Mouse (Mus musculus): ENCODE measurements at regions not wholly inside any gene's neighbourhood (a gene's known extent, or its start where the extent isn't known, plus 50 kb on each side); places are given as distances from the start of the nearest gene placed in this dataset.

DNA sequence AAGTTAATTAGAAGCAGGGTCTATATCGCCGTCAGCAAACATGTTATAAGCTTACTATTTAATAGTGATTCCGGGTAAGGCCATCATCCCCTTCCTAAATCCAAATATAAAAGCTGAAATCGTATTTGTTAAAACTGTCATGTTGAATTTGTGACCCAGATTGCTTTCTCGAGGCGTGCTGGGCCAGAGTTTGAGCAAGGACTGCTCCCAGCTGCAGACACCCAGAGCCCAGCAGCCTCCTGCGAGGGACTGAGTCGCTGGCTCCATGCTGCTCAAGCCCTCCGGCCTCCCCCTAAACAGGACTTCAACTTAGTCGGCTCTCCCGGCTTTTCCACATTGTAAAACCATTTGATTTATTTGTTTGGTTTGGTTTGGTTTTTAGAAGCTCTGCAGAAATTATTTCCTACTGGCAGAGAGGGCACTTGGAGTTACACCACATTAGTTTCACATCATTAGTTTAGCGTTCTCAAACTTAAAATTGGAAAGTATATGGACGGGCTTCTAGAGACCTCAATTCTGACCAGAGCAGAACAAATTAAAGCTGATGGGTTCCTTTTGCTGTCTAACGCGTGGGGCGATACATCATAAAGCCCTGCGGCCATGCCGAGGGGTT lies 126.4 kb upstream of the Pitx1 start:
- DNase-seq (ENCODE audit: low spot score in 2 of 2) = no peak

DNA sequence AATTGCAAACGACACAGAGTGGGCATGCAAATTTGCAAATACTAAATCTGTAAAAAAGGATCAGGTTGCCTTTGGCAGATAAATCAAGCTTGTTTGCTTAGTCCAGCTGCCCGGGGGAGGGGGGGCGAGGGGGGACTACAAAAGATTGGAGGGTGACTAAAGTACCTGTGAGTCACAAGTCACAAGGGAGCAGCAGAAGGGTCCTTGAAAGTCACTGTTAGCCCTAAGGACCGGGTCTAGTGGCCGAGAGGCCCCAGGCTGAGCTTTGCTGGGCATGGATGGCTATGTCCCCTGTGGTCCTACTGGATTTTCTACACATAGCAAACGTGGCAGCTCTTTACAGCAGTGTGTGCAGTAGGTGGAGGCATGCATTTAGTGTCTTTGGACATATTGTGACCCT lies 118.4 kb upstream of the Pitx1 start:
- no peak for DNase-seq (ENCODE audit: low spot score in 2 of 2)

DNA sequence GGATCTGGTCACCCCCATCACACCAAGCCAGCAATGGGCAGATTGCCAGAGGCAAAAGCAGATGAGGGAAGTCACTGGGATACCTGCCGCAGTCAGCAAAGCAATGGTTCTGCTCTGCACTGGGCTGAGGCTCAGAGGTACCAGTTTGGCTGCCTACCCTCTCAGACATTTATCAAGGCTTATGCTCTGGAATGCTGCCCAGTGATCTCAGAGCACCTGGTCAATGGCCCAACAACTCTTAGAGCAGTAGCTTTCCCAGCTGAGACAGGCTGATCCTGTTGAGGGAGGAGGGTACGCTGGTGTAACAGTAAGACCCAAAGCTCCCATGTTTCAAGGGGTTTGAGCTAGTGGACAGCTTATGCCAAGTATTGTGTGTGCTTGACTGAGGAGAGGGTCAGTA lies 117.4 kb upstream of the Pitx1 start:
- no peak for DNase-seq (ENCODE audit: low spot score in 2 of 2)

DNA sequence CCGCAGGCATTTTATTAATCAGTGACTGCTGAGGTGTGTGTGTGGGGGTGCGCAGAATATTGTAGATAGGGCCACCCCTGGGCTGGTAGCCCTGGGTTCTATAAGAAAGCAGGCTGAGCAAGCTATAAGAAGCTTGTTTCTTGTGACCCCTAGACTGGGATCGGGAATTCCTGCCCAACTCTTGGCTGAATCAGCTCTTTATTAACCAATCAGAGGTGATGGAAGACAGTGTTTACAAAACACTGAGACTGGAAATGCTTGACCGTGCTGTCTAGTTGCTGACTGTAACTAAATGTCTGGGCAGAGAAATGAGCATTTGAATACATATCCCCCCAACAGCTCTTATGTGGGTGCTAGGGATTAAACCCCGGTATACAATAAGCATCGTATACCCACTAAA lies 114.8 kb upstream of the Pitx1 start:
- DNase-seq (ENCODE audit: low spot score in 2 of 2) = no peak

DNA sequence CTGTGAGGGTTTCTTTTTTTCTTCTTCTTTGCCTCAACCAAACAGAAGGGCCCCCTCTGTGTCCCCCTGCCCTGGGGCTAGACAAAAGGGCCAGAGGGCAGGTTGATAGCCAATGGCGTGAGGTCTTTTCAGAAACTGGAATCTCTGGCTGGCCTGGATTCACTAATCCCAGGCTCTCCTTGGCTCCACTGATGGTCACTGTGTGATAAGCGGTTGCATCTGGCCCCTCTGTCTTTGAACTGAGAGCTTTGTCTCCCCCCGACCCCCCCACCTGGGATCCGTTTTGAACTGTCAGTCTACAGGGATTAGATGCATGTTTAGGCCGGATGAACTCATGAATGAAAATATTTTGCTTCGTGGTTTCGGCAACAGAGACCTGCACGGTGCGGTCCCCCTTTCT lies 112.6 kb upstream of the Pitx1 start:
- DNase-seq (ENCODE audit: low spot score in 2 of 2) = no peak

DNA sequence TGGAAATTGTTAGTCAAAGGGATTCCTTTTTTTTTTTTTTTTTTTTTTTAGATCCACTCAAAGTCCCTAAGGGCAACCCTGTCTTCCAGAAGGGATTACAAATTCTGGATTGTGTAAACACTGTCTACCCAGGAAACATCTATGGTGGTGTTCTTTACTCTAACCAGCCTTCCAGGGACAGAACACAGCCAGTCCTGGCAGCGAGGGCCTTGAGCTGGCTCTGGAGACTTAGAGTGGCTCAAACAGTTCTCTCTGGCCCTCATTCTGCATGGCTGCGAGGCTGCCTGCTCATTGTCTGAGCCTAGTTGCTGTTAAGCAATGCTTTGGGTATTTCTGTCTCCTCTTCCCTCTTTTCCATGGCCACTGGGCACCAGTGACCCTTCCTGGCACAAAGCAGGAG lies 112.2 kb upstream of the Pitx1 start:
- DNase-seq (ENCODE audit: low spot score in 2 of 2) = no peak

DNA sequence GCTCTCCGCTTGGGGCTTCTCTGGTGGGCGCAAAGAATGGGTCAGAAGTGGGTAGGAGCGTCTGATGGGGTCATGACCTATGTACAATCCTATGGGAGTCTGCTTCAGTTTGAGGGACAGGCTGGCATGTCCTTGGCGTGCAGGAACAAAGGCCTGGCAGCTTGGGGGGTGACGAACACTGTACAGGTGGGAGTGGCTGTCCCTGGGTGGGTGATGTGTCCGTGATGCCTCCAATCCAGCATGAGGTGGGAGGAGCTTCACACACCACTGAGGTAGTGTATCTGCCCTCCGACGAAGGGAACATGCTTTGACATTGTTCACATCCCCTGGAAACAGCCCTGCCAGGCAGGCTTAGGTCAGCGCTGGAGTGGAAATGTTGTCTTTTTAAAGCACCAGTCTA lies 101.4 kb upstream of the Pitx1 start:
- DNase-seq (ENCODE audit: low spot score in 2 of 2) = no peak

DNA sequence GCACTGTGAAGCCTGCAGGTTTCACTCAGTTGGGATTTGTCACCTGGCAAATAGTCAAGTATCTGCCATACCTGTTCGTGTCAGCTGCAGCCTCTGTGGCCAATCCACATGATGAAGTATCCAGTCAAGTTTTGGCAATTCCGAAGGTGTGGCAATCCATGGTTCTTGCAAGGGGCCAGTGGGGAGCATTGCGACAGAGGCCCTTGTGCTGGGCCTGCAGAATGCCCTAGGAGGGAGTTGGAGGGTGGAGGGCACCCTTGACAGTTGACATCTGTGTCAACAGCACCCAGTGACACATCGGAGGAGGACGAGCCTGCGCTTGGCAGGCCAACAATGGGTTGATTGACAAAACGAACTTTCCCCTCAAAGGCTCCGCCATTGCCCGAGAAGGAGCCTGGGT lies 101.0 kb upstream of the Pitx1 start:
- no peak for DNase-seq (ENCODE audit: low spot score in 2 of 2)

DNA sequence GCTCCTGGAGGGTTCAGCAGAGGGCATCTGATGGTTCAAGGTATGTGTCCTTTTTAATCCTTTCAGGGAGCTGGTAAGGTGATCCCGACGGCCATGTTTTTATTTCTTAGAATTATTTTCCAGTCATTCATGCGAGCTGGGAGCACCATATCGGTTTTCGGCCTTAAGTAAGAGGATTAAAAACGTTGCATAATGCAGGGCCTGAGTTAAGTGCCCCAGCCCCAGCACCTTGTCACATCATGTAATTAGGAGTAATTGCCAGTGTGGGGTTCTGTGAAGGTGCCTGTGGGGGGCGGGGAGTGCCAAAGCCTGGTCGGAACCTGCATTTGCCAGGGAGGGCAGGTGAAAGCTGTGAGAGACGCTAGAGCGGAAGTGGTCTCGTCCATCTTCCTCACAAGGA lies 94.6 kb upstream of the Pitx1 start:
- DNase-seq (ENCODE audit: low spot score in 2 of 2) = no peak

DNA sequence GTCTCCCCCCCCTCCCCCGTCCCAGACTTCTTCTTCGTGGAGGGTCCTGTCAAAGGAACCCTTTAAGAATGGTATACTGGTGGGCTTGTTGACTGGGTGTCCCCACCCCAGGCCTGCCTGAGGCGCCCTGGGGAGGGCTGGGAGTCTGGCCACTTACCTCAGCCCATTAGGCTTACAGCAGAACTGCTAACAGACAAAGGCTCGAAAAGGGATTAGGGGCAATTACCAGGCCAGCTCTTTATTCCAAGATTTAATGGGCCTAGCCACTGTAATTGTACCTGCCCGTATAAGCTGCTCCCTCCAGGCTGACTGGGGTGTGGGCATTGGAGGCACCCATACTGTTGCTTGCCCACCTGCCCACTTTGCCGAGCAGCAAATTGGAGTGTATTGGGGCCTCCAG lies 93.8 kb upstream of the Pitx1 start:
- no peak for DNase-seq (ENCODE audit: low spot score in 2 of 2)

DNA sequence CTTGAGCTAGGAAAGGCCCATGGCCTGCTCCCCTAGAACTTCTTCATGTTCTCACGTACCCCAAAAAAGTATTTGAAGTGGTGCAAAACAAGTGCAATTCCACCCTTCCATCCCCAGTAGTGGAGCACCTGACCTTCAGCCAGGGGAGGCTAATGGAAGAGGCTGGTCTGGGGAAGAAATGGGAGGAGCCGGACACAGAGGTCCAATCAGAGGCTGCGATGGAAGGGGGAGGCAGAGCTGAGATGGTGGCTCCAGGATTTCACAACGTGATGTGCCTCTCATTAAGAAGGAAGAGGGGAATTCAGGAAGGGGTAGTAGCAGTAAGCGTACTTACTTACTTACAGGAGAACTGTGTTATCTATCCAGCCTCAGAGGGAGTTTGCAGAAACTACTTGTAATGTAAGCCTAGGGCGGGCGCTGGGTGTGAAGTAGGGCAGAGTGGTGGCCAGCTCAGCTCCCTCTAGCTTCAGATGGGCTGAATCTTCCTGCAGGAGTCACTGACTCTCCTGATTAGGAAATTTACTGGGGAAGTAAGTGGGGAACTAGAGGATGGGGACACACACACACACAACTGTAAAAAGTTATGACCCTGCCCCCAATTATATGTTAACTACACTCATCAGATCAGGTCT lies 87.6 kb upstream of the Pitx1 start:
- no peak for DNase-seq (ENCODE audit: low spot score in 2 of 2)

DNA sequence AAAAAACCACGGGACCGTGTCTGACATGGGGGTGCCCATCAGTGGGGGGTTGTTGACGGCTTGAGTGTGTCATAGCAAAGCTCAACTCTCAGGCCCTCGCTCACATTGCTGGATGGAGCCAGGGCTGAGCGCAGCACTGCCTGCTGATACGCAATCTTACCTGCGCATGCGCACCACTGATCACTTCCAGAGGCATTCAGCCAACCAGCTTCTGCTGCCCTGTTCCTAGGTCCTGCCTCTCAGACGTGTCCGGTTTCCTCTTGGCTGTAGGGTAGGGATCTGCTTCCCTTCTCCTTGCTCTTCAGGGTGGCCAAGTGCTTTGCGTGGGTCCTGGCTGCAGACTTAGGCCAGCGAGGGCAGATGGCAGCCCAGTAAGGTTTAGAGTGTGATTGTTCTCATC lies 81.3 kb upstream of the Pitx1 start:
- DNase-seq (ENCODE audit: low spot score in 2 of 2) = no peak

DNA sequence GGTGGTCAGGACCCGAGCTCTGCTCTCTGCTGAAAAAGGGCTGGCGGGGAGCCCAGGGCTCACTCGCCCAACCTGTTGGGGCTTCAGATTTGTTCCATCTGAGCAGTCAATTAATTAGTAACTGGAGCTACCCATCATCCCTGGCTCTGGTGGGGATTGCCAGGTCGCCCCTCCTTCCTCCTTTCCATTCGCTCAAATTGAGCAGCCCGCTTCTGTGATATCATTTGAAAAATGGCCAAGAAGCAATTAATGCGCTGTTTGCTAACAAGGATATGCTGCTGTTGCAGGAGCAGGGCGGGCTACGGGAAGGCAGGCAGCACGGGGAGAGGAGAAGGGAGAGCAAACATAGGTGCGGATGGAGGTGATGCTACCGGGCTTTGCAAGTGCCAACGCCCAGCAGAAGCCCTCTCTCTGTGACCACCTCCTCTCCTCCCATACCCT lies 76.3 kb upstream of the Pitx1 start:
- no peak for DNase-seq (ENCODE audit: low spot score in 2 of 2)

DNA sequence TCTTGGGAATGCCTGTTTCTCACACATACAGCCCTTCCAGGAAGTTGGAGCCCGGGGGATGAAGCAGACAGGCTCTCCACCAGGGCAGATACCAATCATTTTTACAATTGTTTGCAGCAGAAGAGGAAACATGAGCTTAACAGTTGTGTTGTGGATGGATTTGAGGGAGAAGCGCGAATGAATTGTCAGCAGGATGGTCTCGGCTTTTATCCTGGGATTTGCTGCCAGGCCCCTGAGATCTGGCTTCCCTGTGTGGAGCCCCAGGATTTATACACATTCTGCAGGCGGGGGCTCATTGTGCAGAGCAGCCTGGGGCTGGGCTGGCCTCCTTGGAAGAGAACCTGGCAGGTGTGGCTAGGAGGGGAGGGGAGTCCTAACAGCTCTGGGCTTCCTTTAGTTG lies 73.9 kb upstream of the Pitx1 start:
- DNase-seq (ENCODE audit: low spot score in 2 of 2) = no peak

DNA sequence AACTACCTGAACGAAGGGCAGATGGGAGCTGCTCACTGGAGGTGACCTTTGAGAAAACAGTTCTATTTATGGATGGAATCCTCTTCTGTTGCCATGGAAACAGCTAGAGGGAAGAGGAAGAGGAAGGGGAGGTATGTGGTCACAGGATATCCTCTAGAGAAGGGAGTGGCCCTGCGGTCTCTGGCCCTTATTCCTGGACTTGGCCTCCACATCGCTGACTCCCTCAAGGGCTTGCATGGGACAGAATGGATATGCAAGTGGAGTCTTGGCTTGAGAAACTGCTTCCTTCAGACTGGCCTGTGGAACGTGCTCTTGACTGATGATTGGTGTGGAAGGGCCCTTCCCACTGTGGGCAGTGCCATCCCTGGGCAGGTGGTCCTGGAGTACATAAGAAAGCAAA lies 68.9 kb upstream of the Pitx1 start:
- no peak for DNase-seq (ENCODE audit: low spot score in 2 of 2)

DNA sequence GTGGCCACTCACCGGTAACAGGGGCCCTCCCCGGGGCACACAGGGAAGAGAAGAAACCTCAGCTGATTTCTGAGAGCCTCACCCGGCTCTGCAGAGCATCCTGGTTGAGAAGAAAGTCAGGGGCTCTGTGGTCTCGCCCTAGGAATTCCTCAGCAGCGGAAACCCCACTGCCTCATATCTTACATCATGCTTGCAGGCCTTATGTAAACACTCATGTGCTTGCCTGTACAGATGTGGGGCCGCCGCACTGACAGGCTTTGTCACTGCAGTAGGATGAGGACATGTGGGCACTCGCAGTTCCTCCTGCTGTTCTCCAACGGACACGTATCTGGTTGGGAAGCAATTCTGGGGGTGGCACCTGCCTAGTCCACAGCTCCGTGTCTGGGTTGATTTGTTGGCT lies 66.3 kb upstream of the Pitx1 start:
- no peak for DNase-seq (ENCODE audit: low spot score in 2 of 2)

DNA sequence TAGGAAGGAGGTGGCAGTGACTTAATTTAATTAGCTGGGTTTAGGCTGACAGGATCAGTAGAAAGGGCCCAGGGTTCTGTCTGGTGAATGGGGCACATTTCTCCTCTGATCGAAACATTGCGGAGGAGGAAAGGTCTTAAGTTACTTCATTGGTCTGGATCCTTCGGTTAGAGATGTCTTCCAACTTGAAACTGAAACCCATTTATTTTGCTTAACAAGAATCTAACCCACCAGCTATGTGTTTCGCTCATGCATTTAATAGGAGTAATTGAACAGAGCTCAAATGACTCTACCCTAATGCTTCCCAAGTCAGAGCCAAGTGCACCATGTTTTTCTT lies 64.2 kb upstream of the Pitx1 start:
- no peak for DNase-seq (ENCODE audit: low spot score in 2 of 2)

DNA sequence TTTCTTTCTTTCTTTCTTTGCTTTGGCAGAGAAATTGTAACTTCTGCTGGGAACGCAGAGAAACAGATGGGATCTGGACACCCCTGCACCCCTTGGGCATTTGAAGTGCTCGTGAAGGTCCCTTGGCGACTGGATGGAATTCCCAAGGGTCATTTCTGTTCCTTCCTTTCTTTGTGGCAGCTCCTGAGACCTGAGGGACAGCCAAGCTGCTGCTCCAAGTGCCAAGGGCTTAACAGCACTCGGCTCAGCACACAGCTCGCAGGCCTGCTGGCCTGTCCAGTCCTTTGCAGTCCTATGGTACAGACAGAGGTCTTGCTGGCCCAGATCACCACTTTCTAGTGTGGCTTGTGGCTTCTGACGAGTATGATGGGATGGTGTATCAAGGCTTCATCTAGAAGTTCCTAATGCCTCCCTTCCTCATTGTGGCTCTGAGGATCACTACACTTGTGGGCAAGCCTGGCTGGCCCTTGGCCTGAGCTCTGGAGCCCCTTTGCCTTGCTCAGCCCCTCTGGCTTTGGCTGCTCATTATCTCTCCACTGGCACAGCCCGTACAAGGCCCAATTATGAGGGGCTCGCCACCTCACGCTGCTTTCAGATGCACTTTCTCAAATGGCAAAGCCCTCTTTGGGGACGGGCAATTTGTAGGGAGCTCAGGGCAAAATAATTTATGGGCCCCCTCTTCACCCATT lies 63.7 kb upstream of the Pitx1 start:
- no peak for DNase-seq (ENCODE audit: low spot score in 2 of 2)

DNA sequence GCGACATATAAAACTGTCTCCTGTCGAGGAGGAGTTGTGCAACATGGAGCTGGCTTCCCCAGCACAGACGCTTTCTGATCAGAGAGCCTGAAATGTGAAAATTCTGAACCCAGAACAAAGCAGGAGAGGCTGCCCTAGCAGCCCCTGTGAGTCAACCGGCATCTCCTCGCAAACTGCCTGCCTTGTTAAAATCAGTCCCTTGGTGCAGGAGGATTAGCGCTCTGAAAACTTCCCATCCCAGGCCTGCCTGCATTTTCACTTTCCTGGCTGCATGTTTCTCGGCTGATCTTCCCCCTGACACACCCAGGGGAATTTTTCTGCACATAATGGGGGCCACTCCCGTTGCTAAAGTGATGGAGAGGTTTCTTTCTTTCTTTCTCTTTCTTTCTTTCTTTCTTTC lies 63.0 kb upstream of the Pitx1 start:
- DNase-seq (ENCODE audit: low spot score in 2 of 2) = no peak

DNA sequence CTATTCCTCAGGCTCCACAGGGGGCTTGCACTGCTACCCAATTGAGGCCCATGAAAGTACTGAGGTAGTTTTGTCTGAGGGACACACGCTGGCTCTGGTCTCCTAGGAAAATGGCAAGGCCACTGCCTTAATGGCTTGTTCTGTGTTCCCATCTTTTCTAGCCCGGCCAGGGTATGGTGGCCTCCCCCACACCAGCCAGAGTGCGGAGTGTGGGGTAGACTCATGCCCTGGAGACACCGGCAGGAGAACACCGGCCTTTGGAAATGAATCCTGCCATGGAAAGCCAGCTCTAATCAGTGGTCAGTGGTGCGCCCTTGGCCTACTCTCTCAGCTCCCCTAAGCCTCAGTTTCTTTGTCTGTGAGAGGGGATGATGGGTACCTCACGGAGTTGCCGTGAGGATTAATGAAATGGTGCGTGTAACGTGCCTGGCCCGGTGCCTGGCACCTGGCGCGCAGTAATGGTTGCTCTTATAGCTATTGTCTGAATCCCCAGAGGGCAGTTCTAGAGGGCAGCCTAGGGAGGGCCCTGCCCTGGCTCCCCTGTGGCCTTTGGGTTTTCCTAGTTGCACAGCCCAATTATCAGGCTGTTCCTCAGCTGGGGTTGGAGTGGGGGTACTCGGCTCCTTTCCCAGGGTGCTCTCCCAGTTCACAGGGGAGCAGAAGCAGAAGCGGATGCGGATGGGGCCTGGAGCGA lies 62.4 kb upstream of the Pitx1 start:
- no peak for DNase-seq (ENCODE audit: low spot score in 2 of 2)

DNA sequence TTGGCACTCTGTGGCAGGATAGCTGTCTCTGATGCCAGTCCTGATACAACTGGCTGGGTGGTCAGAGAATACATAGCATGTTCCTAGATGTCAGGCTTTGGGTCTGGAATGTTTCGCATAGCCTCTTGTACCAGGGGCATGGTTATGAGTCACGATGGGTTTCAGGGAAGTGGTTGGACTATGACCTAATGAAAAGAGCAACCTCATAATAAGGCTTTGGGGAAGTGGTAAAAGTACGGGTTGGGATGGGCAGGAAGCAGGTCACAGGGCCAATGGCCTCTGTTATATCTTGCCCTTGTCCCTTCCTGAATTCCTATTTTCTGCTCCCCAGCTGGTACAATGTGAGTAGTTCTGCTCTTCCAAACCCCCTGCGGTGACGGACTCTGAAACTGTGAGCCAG lies 59.5 kb upstream of the Pitx1 start:
- no peak for DNase-seq (ENCODE audit: low spot score in 2 of 2)

DNA sequence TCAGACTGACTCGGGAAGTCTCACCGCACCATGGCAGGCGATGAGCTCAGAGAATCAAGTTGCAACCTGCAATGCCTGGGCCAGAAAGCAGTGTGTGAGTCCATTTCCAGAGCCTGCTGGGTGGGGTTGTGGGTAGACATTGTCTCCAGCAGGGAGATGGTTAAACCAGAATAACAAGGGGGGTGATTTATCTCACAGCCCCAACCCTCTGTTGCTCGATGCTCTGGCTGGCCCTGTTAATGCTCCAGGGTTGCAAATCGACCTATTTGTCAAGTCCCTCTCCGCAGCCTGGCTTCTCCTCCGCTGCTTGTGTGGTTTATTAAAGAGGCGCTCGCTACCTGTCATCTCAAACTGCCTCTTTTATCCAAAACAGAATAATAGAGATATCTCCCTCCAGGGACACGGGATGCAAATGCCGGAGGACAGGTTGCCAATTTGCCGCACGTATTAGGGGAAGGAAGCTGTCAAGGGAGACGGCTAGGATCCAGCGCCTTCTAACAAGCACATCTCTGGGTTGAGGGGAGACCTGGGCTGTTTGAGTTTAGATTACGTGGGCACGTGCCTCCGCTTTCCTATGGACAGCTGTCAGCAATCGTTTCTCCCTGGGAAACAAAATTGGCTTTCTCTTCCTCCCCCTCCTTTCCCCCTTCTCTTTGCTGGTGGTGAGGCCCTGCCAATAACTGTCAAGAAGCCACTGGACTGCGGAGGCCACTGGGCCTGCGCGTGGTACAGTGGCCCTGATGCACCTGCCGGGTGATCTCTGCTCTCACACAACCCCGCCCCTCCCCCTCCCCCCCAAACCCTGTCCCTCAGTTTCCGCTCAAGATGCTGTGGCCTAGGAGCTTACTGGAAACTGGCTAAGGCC lies 57.4 kb upstream of the Pitx1 start:
- no peak for DNase-seq (ENCODE audit: low spot score in 2 of 2)

All from adrenal gland, postnatal 4 days (tissue).